Mouse (Mus musculus): ENCODE data around the gene Vmn1r214.

The Vmn1r214 gene

GRCm38 (mm10) chr13:23030118-23030517, at the start of gene Vmn1r214:
Gene Vmn1r214, plus strand, starts transcription at chr13:23030418.
- no peak for DNase-seq

GRCm38 (mm10) chr13:22990214-22990891, 39.9 kb upstream of the Vmn1r214 start:
- no peak for DNase-seq

- no peak for DNase-seq
Measured at GRCm38 (mm10) chr13:22992178-22992700, 38.0 kb upstream of the Vmn1r214 start.

- no peak for DNase-seq
Measured at GRCm38 (mm10) chr13:22992721-22993120, 37.5 kb upstream of the Vmn1r214 start.

GRCm38 (mm10) chr13:23007356-23007755, 22.9 kb upstream of the Vmn1r214 start, which contains the start of gene Vmn1r213:
Gene Vmn1r213, plus strand, starts transcription at chr13:23007656.
- DNase-seq = no peak

- DNase-seq = no peak
Measured at GRCm38 (mm10) chr13:23018158-23018557, 12.1 kb upstream of the Vmn1r214 start.

- DNase-seq = no peak
Measured at GRCm38 (mm10) chr13:23024812-23025211, 5.4 kb upstream of the Vmn1r214 start.

- no peak for DNase-seq
Measured at GRCm38 (mm10) chr13:23057778-23058177, 27.6 kb downstream of the Vmn1r214 start.

- DNase-seq = no peak
Measured at GRCm38 (mm10) chr13:23067725-23068124, 37.5 kb downstream of the Vmn1r214 start, which contains the start of gene Vmn1r215. Gene Vmn1r215, plus strand, starts transcription at chr13:23068025.

GRCm38 (mm10) chr13:23069312-23069711, 39.1 kb downstream of the Vmn1r214 start:
- no peak for DNase-seq
